In genomic region chr19:42668385-42669098, GRCm38 (mm10) we compare ENCODE assay signal across 13 mouse cellular contexts. TPM values are rescaled to one million over a fixed set of nuclear protein-coding genes. Genes with fewer than 3 reads are reported as not detected.
DNase-seq lines count a peak whose midpoint lies in the region; ATAC-seq and TF ChIP-seq lines count a peak whose summit lies in the region.
"Had no signal": no experiment of that assay in that cellular context is flagged by ENCODE, and none has a peak within 500 bp of the region (broad histone marks: within the 10 kb centered on the region; RNA-seq: fewer than 3 reads in every experiment).

No protein-coding gene starts in this region.

- H3K9me3 ChIP-seq in liver, embryonic 12.5 days (replicated peaks) = no peaks in the 10 kb centered on the region
- H3K9me3 ChIP-seq: embryonic facial prominence, embryonic 13.5 days; heart, embryonic 13.5 days had no signal

- DNase-seq in liver, adult 2 months (ENCODE audit: extremely low read depth, low read depth, low spot score) = peak; percentile 11
- DNase-seq in brain, embryonic 14.5 days (ENCODE audit: low read depth) = peak; percentile 15
- DNase-seq in heart, adult 9 months (ENCODE audit: low spot score in 2 of 2) = peak; percentile 64 to 69
- DNase-seq in kidney, postnatal 14 days = peak; percentile 83
- DNase-seq in layer of hippocampus, adult 18-20 months (ENCODE audit: low spot score in 2 of 2) = no peak
- no peak for DNase-seq in layer of hippocampus, adult 11-12 months (ENCODE audit: low spot score)
- DNase-seq in thymus, adult 2 months = no peak
- DNase-seq: right cerebral cortex, postnatal 14 days; thymus, postnatal 25 days had no signal

- TF ChIP-seq POLR2A in liver, adult 2 months (IDR thresholded peaks at IDR 0.05; ENCODE audit: extremely low read depth, insufficient read depth, low read length) = no peak
- no peak for TF ChIP-seq POLR2A in brain, embryonic 14.5 days (IDR thresholded peaks at IDR 0.05; ENCODE audit: borderline replicate concordance, extremely low read depth, insufficient read depth, insufficient read length, poor library complexity, severe bottlenecking)
- no peak for TF ChIP-seq POLR2A in thymus, adult 2 months (IDR thresholded peaks at IDR 0.05; ENCODE audit: control insufficient read depth, extremely low read depth, insufficient read depth, low read length, poor library complexity)

- 76% methylated on average over 14 of the region's 14 CpGs for WGBS in liver, adult 2 months
- WGBS in liver, embryonic 12.5 days (ENCODE audit: insufficient replicate concordance) = 43% methylated on average over 14 of the region's 14 CpGs
- 59% methylated on average over 14 of the region's 14 CpGs for WGBS in thymus, adult 2 months

- H3K27ac ChIP-seq in liver, adult 2 months (replicated peaks; ENCODE audit: insufficient read depth, low read depth, low read length) = no peak overlapping the region
- no peak overlapping the region for H3K27ac ChIP-seq in liver, embryonic 12.5 days
- H3K27ac ChIP-seq in thymus, adult 2 months (ENCODE audit: control insufficient read depth, insufficient read depth, low read length) = no peak overlapping the region
- H3K27ac ChIP-seq: embryonic facial prominence, embryonic 13.5 days; heart, embryonic 13.5 days; liver, embryonic 14.5 days had no signal

- H3K4me3 ChIP-seq in liver, adult 2 months (ENCODE audit: insufficient read depth, low read depth, low read length) = no peak overlapping the region
- no peak overlapping the region for H3K4me3 ChIP-seq in liver, embryonic 12.5 days
- H3K4me3 ChIP-seq in thymus, adult 2 months (ENCODE audit: control insufficient read depth, insufficient read depth, low read length) = no peak overlapping the region
- H3K4me3 ChIP-seq: embryonic facial prominence, embryonic 13.5 days; heart, embryonic 13.5 days had no signal

- no peaks in the 10 kb centered on the region for H3K4me1 ChIP-seq in liver, adult 2 months (ENCODE audit: control insufficient read depth, insufficient read depth, low read length)
- H3K4me1 ChIP-seq in liver, embryonic 12.5 days = no peaks in the 10 kb centered on the region
- H3K4me1 ChIP-seq in thymus, adult 2 months (replicated peaks; ENCODE audit: control insufficient read depth, insufficient read depth, low read length) = no peaks in the 10 kb centered on the region

- no peak for ATAC-seq in liver, embryonic 12.5 days

- H3K4me2 ChIP-seq in liver, embryonic 12.5 days = no peak overlapping the region
- H3K4me2 ChIP-seq: embryonic facial prominence, embryonic 13.5 days; heart, embryonic 13.5 days had no signal

- H3K9ac ChIP-seq in liver, adult 2 months (ENCODE audit: low read depth, low read length) = no peak overlapping the region
- H3K9ac ChIP-seq in liver, embryonic 12.5 days = no peak overlapping the region
- H3K9ac ChIP-seq: embryonic facial prominence, embryonic 13.5 days; heart, embryonic 13.5 days; liver, embryonic 14.5 days had no signal

- no peaks in the 10 kb centered on the region for H3K79me2 ChIP-seq in liver, adult 2 months (ENCODE audit: control insufficient read depth, insufficient read depth, low read length)

- no peaks in the 10 kb centered on the region for H3K27me3 ChIP-seq in liver, adult 2 months (ENCODE audit: control insufficient read depth, insufficient read depth, low read length)
- peaks cover 3% of the 10 kb centered on the region; the same call in 1 of the 2 replicates for H3K27me3 ChIP-seq in liver, embryonic 12.5 days (replicated peaks)
- H3K27me3 ChIP-seq in thymus, adult 2 months (ENCODE audit: control insufficient read depth, insufficient read depth, low read length) = no peaks in the 10 kb centered on the region
- H3K27me3 ChIP-seq: embryonic facial prominence, embryonic 13.5 days had no signal

- TF ChIP-seq CTCF in liver, adult 2 months (IDR thresholded peaks at IDR 0.05; ENCODE audit: low read depth, low read length) = no peak
- no peak for TF ChIP-seq CTCF in brain, embryonic 14.5 days (IDR thresholded peaks at IDR 0.05; ENCODE audit: borderline replicate concordance, extremely low read depth, insufficient read depth, insufficient read length)
- TF ChIP-seq CTCF in thymus, adult 2 months (IDR thresholded peaks at IDR 0.05; ENCODE audit: borderline replicate concordance, control insufficient read depth, extremely low read depth, insufficient read depth, low read length, poor library complexity) = no peak

- no peaks in the 10 kb centered on the region for H3K36me3 ChIP-seq in liver, adult 2 months (ENCODE audit: control insufficient read depth, insufficient read depth, low read length)
- H3K36me3 ChIP-seq in liver, embryonic 12.5 days = no peaks in the 10 kb centered on the region
- H3K36me3 ChIP-seq in thymus, adult 2 months (ENCODE audit: control insufficient read depth, insufficient read depth, low read length) = no peaks in the 10 kb centered on the region
- H3K36me3 ChIP-seq: embryonic facial prominence, embryonic 13.5 days; heart, embryonic 13.5 days had no signal

RNA-seq across cellular contexts. Expression of gene Loxl4, which starts 55.9 kb away (rescaled TPM):
- total RNA-seq in liver, adult 2 months (2014; rRNA removed) = 0.74 and 1.1 TPM in 2 replicates
- polyA plus RNA-seq in liver, adult 2 months (2012; rRNA removed) = 2.3 and 4.3 TPM in 2 replicates
- 0.08 and 0.11 TPM in 2 replicates for polyA plus RNA-seq in liver, embryonic 12.5 days (2016; fragmentation: Nextera tagmentation; extraction: Ambion mirVana)
- 0.20 and 0.63 TPM in 2 replicates for polyA plus RNA-seq in brain, embryonic 14.5 days (2012; rRNA removed)
- total RNA-seq in layer of hippocampus, adult 18-20 months (2021) = under 1 TPM; 0.13 to 0.17 TPM
- polyA plus RNA-seq in thymus, adult 2 months (2012; rRNA removed) = 0.66 and 0.89 TPM in 2 replicates

Comparison
In these comparisons a context has a peak if more than half of its experiments do, and no peak if none do; other contexts are left out.
1. DNase-seq: peak in liver, adult 2 months (single experiment), brain, embryonic 14.5 days (single experiment), heart, adult 9 months (2 of 2) and kidney, postnatal 14 days (single experiment); none in layer of hippocampus, adult 18-20 months (0 of 2), layer of hippocampus, adult 11-12 months (single experiment) and thymus, adult 2 months (single experiment).